Mouse (Mus musculus) olfactory bulb, adult 2 months (tissue): Measurements from ENCODE around the gene Fer1l5.

ENCODE experiments used
- CTCF ChIP-seq: fragments of 200-500 bp; IDR thresholded peaks from 2 replicates; pipeline ENCODE4 v1.5.1; 2012; ENCODE audit warnings: low read depth, mild to moderate bottlenecking, low read length, moderate library complexity; ENCODE audit not compliant: insufficient read depth
- POLR2A ChIP-seq: fragments of 200-500 bp; IDR thresholded peaks from 2 replicates; pipeline ENCODE4 v1.6.1; 2012; ENCODE audit warnings: mild to moderate bottlenecking, low read depth, low read length, moderate library complexity; ENCODE audit not compliant: insufficient read depth

GRCm38 (mm10) chr1:36401509-36401908 is 29.4 kb downstream of the Fer1l5 start:
- TF ChIP-seq CTCF (no peak), POLR2A (no peak)
